Mouse (Mus musculus) MEL (cell line): Measurements from ENCODE around the gene A930018P22Rik. TPM values are rescaled to one million over a fixed set of nuclear protein-coding genes. Genes with fewer than 3 reads are reported as not detected.

Experiments used
- DNase-seq: peaks from one replicate; pipeline ENCODE4 v3.0.0; 2011; ENCODE audit warnings: low read depth, low spot score
- H3K27ac ChIP-seq: 2 replicates; pipeline ENCODE4 v1.5.1; 2012; ENCODE audit warnings: low read depth, mild to moderate bottlenecking, control low read depth, low read length, moderate library complexity; ENCODE audit not compliant: control insufficient read depth
- H3K27me3 ChIP-seq, 2 experiments: fragments of 150-350 bp in 1 of 2; sonication (generic) in 1 of 2; 2 replicates each; pipeline ENCODE4 v1.6.1; 2012; ENCODE audit warnings: low read length in 2 of 2, mild to moderate bottlenecking in 2 of 2, improper control_type of control experiment in 1 of 2, moderate library complexity in 1 of 2; ENCODE audit not compliant: insufficient read depth in 2 of 2, control insufficient read depth in 1 of 2
- H3K36me3 ChIP-seq, 2 experiments: 2 replicates each; pipeline ENCODE4 v1.6.1; 2012 to 2014; ENCODE audit warnings: low read length in 2 of 2, improper control_type of control experiment in 1 of 2, inconsistent platforms in 1 of 2, mild to moderate bottlenecking in 1 of 2; ENCODE audit not compliant: insufficient read depth in 2 of 2, control insufficient read depth in 1 of 2
- H3K4me1 ChIP-seq, 2 experiments: fragments of 150-350 bp in 1 of 2; sonication (generic) in 1 of 2; 2 replicates each; pipeline ENCODE4 v1.6.1; 2012; ENCODE audit warnings: low read length in 2 of 2, improper control_type of control experiment in 1 of 2, mild to moderate bottlenecking in 1 of 2; ENCODE audit not compliant: insufficient read depth in 2 of 2, control insufficient read depth in 1 of 2
- H3K4me3 ChIP-seq, 2 experiments: fragments of 150-350 bp in 1 of 2; sonication (generic) in 1 of 2; 2 replicates each; pipeline ENCODE4 v1.5.1; 2012; ENCODE audit warnings: low read depth in 2 of 2, low read length in 2 of 2, mild to moderate bottlenecking in 2 of 2, moderate library complexity in 2 of 2, control low read depth in 1 of 2, improper control_type of control experiment in 1 of 2; ENCODE audit not compliant: control insufficient read depth in 1 of 2, insufficient read depth in 1 of 2
- H3K79me2 ChIP-seq: 2 replicates; pipeline ENCODE4 v1.6.1; 2012; ENCODE audit warnings: mild to moderate bottlenecking, low read length, moderate library complexity; ENCODE audit not compliant: control insufficient read depth, poor library complexity, insufficient read depth
- H3K9ac ChIP-seq: 2 replicates; pipeline ENCODE4 v1.6.1; 2012; ENCODE audit warnings: low read depth, mild to moderate bottlenecking, control low read depth, low read length, moderate library complexity; ENCODE audit not compliant: control insufficient read depth, poor library complexity, severe bottlenecking
- H3K9me3 ChIP-seq: fragments of 150-350 bp; sonication (generic); replicated peaks from 2 replicates; pipeline ENCODE4 v1.6.1; 2012; ENCODE audit warnings: mild to moderate bottlenecking, low read length, improper control_type of control experiment, moderate library complexity; ENCODE audit not compliant: insufficient read depth
- BHLHE40 ChIP-seq: IDR thresholded peaks from 2 replicates; pipeline ENCODE4 v1.6.1; 2012; ENCODE audit warnings: low read depth, mild to moderate bottlenecking, inconsistent platforms, low read length, improper control_type of control experiment, borderline replicate concordance
- CHD1 ChIP-seq: IDR thresholded peaks from 2 replicates; pipeline ENCODE4 v1.6.1; 2012; ENCODE audit warnings: low read depth, mild to moderate bottlenecking, inconsistent platforms, low read length, improper control_type of control experiment
- CTCF ChIP-seq, 3 experiments: IDR thresholded peaks in 2 of 3; conservative IDR thresholded peaks in 1 of 3; 2 replicates each; pipeline ENCODE4 v1.5.1; 2011 to 2012; ENCODE audit warnings: low read length in 3 of 3, low read depth in 2 of 3, mild to moderate bottlenecking in 2 of 3, improper control_type of control experiment in 1 of 3, inconsistent platforms in 1 of 3, mixed read lengths in 1 of 3, moderate library complexity in 1 of 3; ENCODE audit not compliant: control insufficient read depth in 1 of 3, insufficient read depth in 1 of 3, poor library complexity in 1 of 3, severe bottlenecking in 1 of 3
- E2F4 ChIP-seq: IDR thresholded peaks from 2 replicates; pipeline ENCODE4 v1.6.1; 2011; ENCODE audit warnings: low read depth, low read length, improper control_type of control experiment, borderline replicate concordance
- EP300 ChIP-seq, 2 experiments: IDR thresholded peaks; 2 replicates each; pipeline ENCODE4 v1.6.1; 2011; ENCODE audit warnings: improper control_type of control experiment in 2 of 2, low read length in 2 of 2, low read depth in 1 of 2, mild to moderate bottlenecking in 1 of 2
- ETS1 ChIP-seq: IDR thresholded peaks from 2 replicates; pipeline ENCODE4 v1.6.1; 2012; ENCODE audit warnings: low read depth, mild to moderate bottlenecking, inconsistent platforms, low read length, improper control_type of control experiment, moderate library complexity
- GABPA ChIP-seq: IDR thresholded peaks from 2 replicates; pipeline ENCODE4 v1.6.1; 2012; ENCODE audit warnings: low read depth, mild to moderate bottlenecking, inconsistent platforms, low read length, improper control_type of control experiment, moderate library complexity
- KAT2A ChIP-seq: conservative IDR thresholded peaks from 2 replicates; pipeline ENCODE4 v1.6.1; 2012; ENCODE audit warnings: low read depth, low read length, improper control_type of control experiment, inconsistent platforms
- MAFK ChIP-seq: IDR thresholded peaks from 2 replicates; pipeline ENCODE4 v1.6.1; 2011; ENCODE audit warnings: low read depth, mild to moderate bottlenecking, low read length, improper control_type of control experiment, borderline replicate concordance
- MAX ChIP-seq: IDR thresholded peaks from 2 replicates; pipeline ENCODE4 v1.6.1; 2011; ENCODE audit warnings: low read length, improper control_type of control experiment
- MAZ ChIP-seq: IDR thresholded peaks from 2 replicates; pipeline ENCODE4 v1.6.1; 2012; ENCODE audit warnings: low read depth, mild to moderate bottlenecking, inconsistent platforms, low read length, improper control_type of control experiment
- MEF2A ChIP-seq: IDR thresholded peaks from 2 replicates; pipeline ENCODE4 v1.6.1; 2014; ENCODE audit warnings: low read depth, mild to moderate bottlenecking, inconsistent platforms, low read length, improper control_type of control experiment; ENCODE audit not compliant: poor library complexity, insufficient replicate concordance, severe bottlenecking; ENCODE audit errors: extremely low read depth
- MXI1 ChIP-seq: IDR thresholded peaks from 2 replicates; pipeline ENCODE4 v1.6.1; 2011; ENCODE audit warnings: mild to moderate bottlenecking, low read depth, low read length, improper control_type of control experiment
- MYB ChIP-seq: IDR thresholded peaks from 2 replicates; pipeline ENCODE4 v1.6.1; 2011; ENCODE audit warnings: mild to moderate bottlenecking, low read depth, low read length, improper control_type of control experiment
- MYC ChIP-seq: IDR thresholded peaks from 2 replicates; pipeline ENCODE4 v1.6.1; 2011; ENCODE audit warnings: low read depth, mild to moderate bottlenecking, low read length, improper control_type of control experiment, moderate library complexity
- NRF1 ChIP-seq: IDR thresholded peaks from 2 replicates; pipeline ENCODE4 v1.6.1; 2014; ENCODE audit warnings: low read depth, mild to moderate bottlenecking, inconsistent platforms, low read length, improper control_type of control experiment, moderate library complexity; ENCODE audit not compliant: poor library complexity, insufficient read depth, severe bottlenecking
- POLR2AphosphoS2 ChIP-seq: IDR thresholded peaks from 2 replicates; pipeline ENCODE4 v1.6.1; 2011; ENCODE audit warnings: low read length, improper control_type of control experiment
- POLR2AphosphoS5 ChIP-seq: IDR thresholded peaks from 2 replicates; pipeline ENCODE4 v1.6.1; 2012; ENCODE audit warnings: low read depth, borderline replicate concordance, mild to moderate bottlenecking, inconsistent platforms, low read length, moderate library complexity, mixed read lengths
- RAD21 ChIP-seq: IDR thresholded peaks from 2 replicates; pipeline ENCODE4 v1.6.1; 2011; ENCODE audit warnings: mild to moderate bottlenecking, low read depth, low read length, improper control_type of control experiment
- RCOR1 ChIP-seq: IDR thresholded peaks from 2 replicates; pipeline ENCODE4 v1.6.1; 2012; ENCODE audit warnings: low read depth, mild to moderate bottlenecking, inconsistent platforms, low read length, improper control_type of control experiment
- SMC3 ChIP-seq: IDR thresholded peaks from 2 replicates; pipeline ENCODE4 v1.6.1; 2011; ENCODE audit warnings: low read depth, low read length, improper control_type of control experiment
- TAL1 ChIP-seq: IDR thresholded peaks from 2 replicates; pipeline ENCODE4 v1.6.1; 2012; ENCODE audit warnings: mild to moderate bottlenecking, inconsistent platforms, low read length, moderate library complexity, mixed read lengths
- TBP ChIP-seq: IDR thresholded peaks from 2 replicates; pipeline ENCODE4 v1.8.0; 2011; ENCODE audit warnings: low read depth, low read length, improper control_type of control experiment
- USF1 ChIP-seq: IDR thresholded peaks from 2 replicates; pipeline ENCODE4 v1.6.1; 2014; ENCODE audit warnings: low read depth, mild to moderate bottlenecking, inconsistent platforms, low read length, improper control_type of control experiment, moderate library complexity
- USF2 ChIP-seq, 2 experiments: IDR thresholded peaks; 2 replicates each; pipeline ENCODE4 v1.6.1; 2011 to 2012; ENCODE audit warnings: improper control_type of control experiment in 2 of 2, low read length in 2 of 2, borderline replicate concordance in 1 of 2, inconsistent platforms in 1 of 2, low read depth in 1 of 2, mild to moderate bottlenecking in 1 of 2; ENCODE audit not compliant: insufficient read depth in 1 of 2
- ZC3H11A ChIP-seq: IDR thresholded peaks from 2 replicates; pipeline ENCODE4 v1.6.1; 2012; ENCODE audit warnings: low read depth, mild to moderate bottlenecking, inconsistent platforms, low read length, improper control_type of control experiment
- ZKSCAN1 ChIP-seq: IDR thresholded peaks from 2 replicates; pipeline ENCODE4 v1.6.1; 2012; ENCODE audit warnings: low read depth, mild to moderate bottlenecking, inconsistent platforms, low read length, improper control_type of control experiment, moderate library complexity
- ZMIZ1 ChIP-seq: IDR thresholded peaks from 2 replicates; pipeline ENCODE4 v1.6.1; 2012; ENCODE audit warnings: low read depth, mild to moderate bottlenecking, inconsistent platforms, low read length, improper control_type of control experiment, moderate library complexity
- ZNF384 ChIP-seq: IDR thresholded peaks from 2 replicates; pipeline ENCODE4 v1.6.1; 2012; ENCODE audit warnings: low read depth, mild to moderate bottlenecking, inconsistent platforms, low read length, improper control_type of control experiment
- polyA plus RNA-seq, 2 experiments: library from polyadenylated mRNA; stranded (reverse) in 1 of 2; unstranded in 1 of 2; fragments of >175 nt in 1 of 2; fragments of >200 nt in 1 of 2; gene quantifications; 2 replicates each; pipeline versions ENCODE4 v1.2.1 to v1.2.4; 2012; ENCODE audit warnings: low replicate concordance in 2 of 2, low read depth in 1 of 2; ENCODE audit not compliant: insufficient read length in 2 of 2, insufficient read depth in 1 of 2, missing spikeins in 1 of 2
- total RNA-seq: library from RNA; depleted of rRNA; stranded (reverse); fragments of 300-350 nt; gene quantifications from 2 replicates; pipeline ENCODE4 v1.2.3, GENCODE M21; 2012

A930018P22Rik gene
- total and polyA plus RNA-seq, 3 experiments: not detected

- no peaks in the 10 kb centered on the region for H3K9me3 ChIP-seq
- no peak overlapping the region for H3K4me3 ChIP-seq
- H3K27me3 ChIP-seq: peaks cover 5 to 14% of the 10 kb centered on the region in 2 experiments
- H3K27ac ChIP-seq: no peak overlapping the region
- DNase-seq: no peak
- no peak overlapping the region for H3K9ac ChIP-seq
- no peaks in the 10 kb centered on the region for H3K79me2 ChIP-seq
- TF ChIP-seq ZKSCAN1: no peak
- TF ChIP-seq RCOR1: no peak
- no peak for TF ChIP-seq ETS1
- TF ChIP-seq NRF1: no peak
- no peak for TF ChIP-seq MYC
- no peak for TF ChIP-seq ZNF384
- no peak for TF ChIP-seq ZMIZ1
- no peak for TF ChIP-seq E2F4
- TF ChIP-seq ZC3H11A: no peak
- TF ChIP-seq TAL1: no peak
- TF ChIP-seq RAD21: no peak
- TF ChIP-seq MEF2A: no peak
- no peak for TF ChIP-seq TBP
- TF ChIP-seq BHLHE40: no peak
- TF ChIP-seq POLR2AphosphoS5: no peak
- TF ChIP-seq POLR2AphosphoS2: no peak
- no peak for TF ChIP-seq CTCF (IDR thresholded peaks at IDR 0.05 in 2 of 3, conservative IDR thresholded peaks at IDR 0.05 in 1 of 3; ENCODE audit: control insufficient read depth in 1 of 3, insufficient read depth in 1 of 3, low read depth in 2 of 3, low read length in 3 of 3, poor library complexity in 1 of 3, severe bottlenecking in 1 of 3)
- no peak for TF ChIP-seq EP300 (IDR thresholded peaks at IDR 0.05; ENCODE audit: low read depth in 1 of 2, low read length in 2 of 2)
- TF ChIP-seq MAZ: no peak
- H3K36me3 ChIP-seq: peaks cover 0 to 5% of the 10 kb centered on the region in 2 experiments; a peak in 2 of 4 replicates
- H3K4me1 ChIP-seq: peaks cover 0 to 7% of the 10 kb centered on the region in 2 experiments; a peak in 2 of 4 replicates
Observed at GRCm38 (mm10) chr2:104130165-104130564, 7.6 kb downstream of the A930018P22Rik start.

DNA sequence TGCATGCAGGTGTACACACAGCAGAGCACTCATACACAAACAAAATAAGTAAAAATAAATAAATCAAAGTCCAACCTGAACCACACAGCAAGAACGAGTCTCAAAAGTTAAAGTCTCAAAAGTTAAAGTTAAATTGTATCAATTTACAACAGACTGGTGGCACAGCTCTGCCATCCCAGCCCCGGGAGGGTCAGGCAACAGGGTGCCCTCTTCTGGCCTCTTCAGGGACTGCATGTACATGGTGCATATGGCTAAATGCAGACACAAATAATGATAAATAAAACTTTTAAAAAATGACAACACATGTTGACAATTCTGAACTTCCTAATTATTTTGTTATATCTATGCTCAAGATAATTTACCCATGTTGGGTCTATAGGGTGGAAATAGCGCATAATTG, 8.4 kb downstream of the A930018P22Rik start:
- DNase-seq: no peak
- no peak overlapping the region for H3K9ac ChIP-seq

More for the DNA sequence above, 8.4 kb downstream of the A930018P22Rik start:
- H3K79me2 ChIP-seq: no peaks in the 10 kb centered on the region
- no peak overlapping the region for H3K4me3 ChIP-seq
- H3K27me3 ChIP-seq: peaks cover 1 to 7% of the 10 kb centered on the region in 2 experiments; a peak in 2 of 4 replicates
- H3K4me1 ChIP-seq: peaks cover 0 to 7% of the 10 kb centered on the region in 2 experiments; a peak in 2 of 4 replicates
- H3K36me3 ChIP-seq: peaks cover 0 to 5% of the 10 kb centered on the region in 2 experiments; a peak in 2 of 4 replicates
- TF ChIP-seq ZKSCAN1 (no peak), MXI1 (no peak), MAX (no peak), ZNF384 (no peak), MYB (no peak), MEF2A (no peak), POLR2AphosphoS5 (no peak), USF1 (no peak), RAD21 (no peak), CHD1 (no peak), RCOR1 (no peak), GABPA (no peak), TBP (no peak), KAT2A (no peak), SMC3 (no peak), USF2 (IDR thresholded peaks at IDR 0.05; ENCODE audit: borderline replicate concordance in 1 of 2, insufficient read depth in 1 of 2, low read depth in 1 of 2, low read length in 2 of 2) (no peak), ZC3H11A (no peak), MAZ (no peak), MAFK (no peak), BHLHE40 (no peak)
- H3K9me3 ChIP-seq: no peaks in the 10 kb centered on the region
- H3K27ac ChIP-seq: no peak overlapping the region
